Mouse (Mus musculus) ES-Bruce4 (cell line): Measurements from ENCODE around the gene Bpifa3.
"Not testable (repeated sequence)": the region's sequence is repeated elsewhere in the genome, so short reads cannot be mapped to it uniquely, and the experiment has no call there.

Experiments
- CTCF ChIP-seq: IDR thresholded peaks from one replicate; pipeline ENCODE4 v1.8.1; 2011; ENCODE audit warnings: low read depth, low read length
- EP300 ChIP-seq: IDR thresholded peaks from 2 replicates; pipeline ENCODE4 v1.6.1; 2011; ENCODE audit warnings: low read depth, low read length; ENCODE audit not compliant: insufficient read depth
- POLR2A ChIP-seq: IDR thresholded peaks from one replicate; pipeline ENCODE4 v1.8.1; 2011; ENCODE audit warnings: low read length; ENCODE audit not compliant: insufficient read depth

GRCm38 (mm10) chr2:154181900-154182299 is 51.8 kb downstream of the Bpifa3 start:
- not testable (repeated sequence) for TF ChIP-seq CTCF, POLR2A, EP300
